Mouse (Mus musculus): ENCODE data around the gene Gm2022.
"Not testable (repeated sequence)": the region's sequence is repeated elsewhere in the genome, so short reads cannot be mapped to it uniquely, and the experiment has no call there.

The Gm2022 gene

DNA sequence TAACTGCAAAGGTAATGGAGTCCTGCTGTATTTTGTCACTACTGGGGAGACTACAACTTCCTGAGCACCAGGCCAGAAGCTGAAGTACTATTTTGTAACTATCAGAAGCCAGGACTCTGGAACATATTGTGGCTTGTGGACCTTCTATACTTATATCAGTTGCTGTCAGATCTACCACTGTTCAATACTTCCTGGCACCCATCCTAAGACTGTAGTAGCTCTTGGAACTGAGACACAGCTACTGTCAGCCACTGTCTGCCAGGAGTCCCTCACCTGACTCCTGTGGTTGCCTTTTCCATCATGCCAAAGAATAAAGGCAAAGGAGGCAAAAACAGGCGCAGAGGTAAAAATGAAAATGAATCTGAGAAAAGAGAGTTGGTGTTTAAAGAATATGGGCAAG lies at the start of gene Gm2022:
TSS of gene Gm2022 (plus strand) at position 301 of the 400 bp plus-strand sequence.
- DNase-seq, result not testable (repeated sequence)

DNA sequence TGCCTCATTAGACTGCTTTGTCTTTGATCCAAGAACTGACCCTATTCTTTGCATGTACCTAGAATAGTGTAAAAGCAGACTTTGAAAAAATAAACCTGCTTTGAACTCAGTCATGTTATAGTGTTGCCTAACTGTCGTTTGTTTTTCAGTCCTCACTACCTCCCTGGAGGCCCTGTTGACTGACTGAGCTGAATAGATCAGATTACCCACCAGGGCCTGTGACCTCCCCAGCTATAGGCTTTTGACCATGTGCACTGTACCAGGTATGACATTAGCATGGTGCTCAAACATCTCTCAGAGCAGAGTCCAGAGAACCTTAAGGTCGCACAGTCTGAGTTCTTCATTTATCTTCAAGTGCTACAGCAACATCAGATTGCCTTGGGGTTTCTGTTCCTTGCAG lies 44.5 kb upstream of the Gm2022 start:
- DNase-seq, result not testable (repeated sequence)

DNA sequence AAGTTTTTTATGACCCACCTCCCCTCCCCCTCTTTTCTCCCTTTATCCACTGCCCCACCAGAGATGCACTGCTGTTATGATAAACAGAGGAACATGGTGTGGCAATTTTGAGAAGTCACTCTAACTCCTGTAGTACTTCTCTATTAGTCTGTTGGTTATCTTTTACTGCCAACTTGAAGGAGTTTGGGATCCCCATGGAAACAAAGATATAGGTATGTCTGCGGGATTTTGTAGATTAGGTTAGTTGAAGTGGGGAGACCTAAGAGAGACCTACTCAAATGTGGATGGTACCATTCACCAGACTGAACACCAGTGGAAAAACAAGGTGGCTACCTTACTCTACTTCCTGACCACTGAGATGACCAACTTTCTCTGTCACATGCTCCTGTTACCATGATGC lies 39.1 kb upstream of the Gm2022 start:
- not testable (repeated sequence) for DNase-seq

DNA sequence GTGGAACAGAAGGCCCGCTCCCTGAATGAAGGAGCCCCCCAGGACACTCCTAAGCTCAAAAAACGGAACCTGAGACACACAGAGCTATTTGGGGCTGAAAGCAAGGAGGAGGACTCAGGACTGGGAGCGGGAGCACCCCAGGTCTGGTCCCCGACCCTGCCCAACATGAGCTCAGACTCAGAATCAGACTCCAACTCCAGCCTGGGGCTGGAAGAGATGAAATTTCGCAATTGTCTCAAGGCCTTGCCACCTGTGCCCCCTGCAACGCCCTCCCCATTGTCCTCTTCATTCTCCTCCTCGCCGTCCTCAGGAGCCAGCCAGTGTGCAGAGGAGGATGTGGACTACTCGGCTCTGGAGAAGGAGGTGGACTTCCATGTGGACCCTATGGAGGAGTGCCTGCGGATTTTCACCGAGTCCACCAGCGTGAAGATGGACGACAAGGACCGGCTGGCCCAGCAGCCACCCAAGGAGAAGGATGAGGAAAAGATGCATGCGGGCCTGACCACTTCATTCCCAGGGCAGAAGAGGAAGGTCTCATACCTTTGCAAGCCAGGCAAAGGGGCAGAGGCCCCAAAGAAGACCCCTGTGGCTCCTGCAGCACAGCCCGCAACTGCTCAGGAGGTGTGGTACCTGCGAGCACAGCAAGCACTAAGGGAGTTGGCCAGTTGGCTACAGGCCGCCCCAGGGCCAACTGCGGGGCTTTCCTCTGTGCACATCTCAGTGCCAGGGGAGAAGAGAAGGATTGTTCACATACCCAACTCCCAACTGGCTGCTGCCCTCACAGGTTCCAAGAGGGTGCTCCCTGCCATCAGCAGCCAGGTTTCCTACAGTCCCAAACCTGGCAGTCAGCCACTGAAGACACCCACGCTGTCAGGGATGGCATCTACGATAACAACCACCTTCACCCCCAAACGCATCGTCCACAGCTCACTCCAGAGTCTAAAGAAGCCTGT lies 33.2 kb upstream of the Gm2022 start:
- DNase-seq, result not testable (repeated sequence)

DNA sequence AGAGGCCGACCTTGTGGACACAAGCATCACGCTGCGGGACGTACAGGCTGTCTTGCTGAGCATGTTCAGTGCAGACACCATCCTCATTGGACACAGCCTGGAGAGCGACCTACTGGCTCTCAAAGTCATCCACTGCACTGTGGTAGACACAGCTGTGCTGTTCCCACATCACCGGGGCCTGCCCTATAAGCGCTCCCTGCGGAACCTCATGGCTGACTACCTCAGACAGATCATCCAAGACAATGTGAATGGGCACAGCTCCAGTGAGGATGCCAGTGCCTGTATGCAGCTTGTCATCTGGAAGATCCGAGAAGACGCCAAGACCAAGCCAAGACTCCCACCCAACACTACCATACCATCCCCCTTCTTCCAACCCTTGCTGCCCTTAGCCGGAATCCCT lies 31.5 kb upstream of the Gm2022 start:
- DNase-seq, result not testable (repeated sequence)

DNA sequence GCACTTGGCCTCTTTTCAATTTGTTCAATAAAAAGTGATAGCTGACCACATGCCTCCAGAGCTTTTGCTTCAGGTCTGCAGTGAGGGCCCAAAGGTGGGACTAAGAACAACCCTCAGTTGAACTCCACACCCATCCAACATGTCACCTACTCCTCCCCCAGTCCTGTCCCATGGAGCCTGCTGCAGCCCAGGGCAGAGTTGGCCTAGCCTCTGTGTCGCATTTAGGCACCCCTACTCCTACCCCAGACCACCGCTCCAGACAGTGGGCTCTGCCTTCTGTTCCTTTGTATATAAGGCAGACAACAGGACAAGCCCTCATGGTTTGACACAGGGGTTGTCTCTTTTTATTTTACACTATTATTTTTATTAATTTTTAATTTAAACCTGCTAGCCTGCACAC lies 31.1 kb upstream of the Gm2022 start:
- not testable (repeated sequence) for DNase-seq

DNA sequence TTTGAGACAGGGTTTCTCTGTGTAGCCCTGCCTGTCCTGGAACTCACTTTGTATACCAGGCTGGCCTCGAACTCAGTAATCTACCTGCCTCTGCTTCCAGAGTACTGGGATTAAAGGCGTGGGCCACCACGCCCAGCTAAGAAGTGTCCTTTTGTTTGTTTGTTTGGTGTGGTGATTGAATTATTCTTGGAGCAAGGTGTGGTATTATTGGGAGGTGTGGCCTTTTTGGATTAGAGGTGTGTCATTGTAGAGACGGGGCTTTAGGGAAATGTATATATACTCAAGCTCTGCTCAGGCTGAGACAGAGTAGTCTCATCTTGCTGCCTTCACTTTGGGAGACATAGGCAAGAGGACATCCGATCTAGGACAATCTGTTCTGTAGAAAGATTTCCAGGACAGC lies 21.4 kb upstream of the Gm2022 start, which contains the start of gene Gm2016:
TSS of gene Gm2016 (plus strand) at position 301 of the 400 bp plus-strand sequence.
- DNase-seq, result not testable (repeated sequence)

DNA sequence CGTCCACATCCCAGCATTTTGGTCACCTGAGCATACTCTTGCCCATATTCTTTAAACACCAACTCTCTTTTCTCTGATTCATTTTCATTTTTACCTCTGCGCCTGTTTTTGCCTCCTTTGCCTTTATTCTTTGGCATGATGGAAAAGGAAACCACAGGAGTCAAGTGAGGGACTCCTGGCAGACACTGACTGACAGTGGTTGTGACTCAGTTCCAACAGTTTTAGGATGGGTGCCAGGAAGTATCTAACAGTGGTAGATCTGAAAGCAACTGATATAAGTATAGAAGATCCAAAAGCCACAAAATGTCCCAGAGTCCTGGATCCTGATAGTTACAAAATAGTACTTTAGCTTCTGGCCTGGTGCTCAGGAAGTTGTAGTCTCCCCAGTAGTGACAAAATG lies 24.6 kb downstream of the Gm2022 start, which contains the start of gene Gm2035:
TSS of gene Gm2035 (minus strand) at position 137 of the 400 bp plus-strand sequence.
- DNase-seq, result not testable (repeated sequence)
